Mouse (Mus musculus): Measurements from ENCODE around the gene Calm4. TPM values are rescaled to one million over a fixed set of nuclear protein-coding genes. Genes with fewer than 3 reads are reported as not detected.
"Not testable (repeated sequence)": the region's sequence is repeated elsewhere in the genome, so short reads cannot be mapped to it uniquely, and the experiment has no call there.

Calm4 gene
- polyA plus RNA-seq (2012; ENCODE audit: insufficient read depth, insufficient read length, missing spikeins), result not detected in 2 replicates

GRCm38 (mm10) chr13:3837312-3837807 lies at the start of gene Calm4:
Calm4 (plus strand) TSS chr13:3837757.
- not testable (repeated sequence) for H3K4me3 ChIP-seq (ENCODE audit: insufficient read depth, low read depth, low read length); H3K27ac ChIP-seq (replicated peaks; ENCODE audit: low read depth, low read length); H3K4me1 ChIP-seq (ENCODE audit: control insufficient read depth, insufficient read depth, insufficient read length, low read length)

GRCm38 (mm10) chr13:3788588-3788987 lies 49.0 kb upstream of the Calm4 start:
- no peak overlapping the region for H3K4me3 ChIP-seq (ENCODE audit: insufficient read depth, low read depth, low read length)
- H3K4me1 ChIP-seq (ENCODE audit: control insufficient read depth, insufficient read depth, insufficient read length, low read length), result no peaks in the 10 kb centered on the region
- H3K27ac ChIP-seq (replicated peaks; ENCODE audit: low read depth, low read length), result no peak overlapping the region

GRCm38 (mm10) chr13:3789531-3789930 lies 48.0 kb upstream of the Calm4 start:
- no peaks in the 10 kb centered on the region for H3K4me1 ChIP-seq (ENCODE audit: control insufficient read depth, insufficient read depth, insufficient read length, low read length)
- no peak overlapping the region for H3K27ac ChIP-seq (replicated peaks; ENCODE audit: low read depth, low read length)
- no peak overlapping the region for H3K4me3 ChIP-seq (ENCODE audit: insufficient read depth, low read depth, low read length)

GRCm38 (mm10) chr13:3796649-3797048 lies 40.9 kb upstream of the Calm4 start:
- Histone ChIP-seq H3K27ac (replicated peaks; ENCODE audit: low read depth, low read length) (no peak overlapping the region), H3K4me3 (ENCODE audit: insufficient read depth, low read depth, low read length) (no peak overlapping the region), H3K4me1 (ENCODE audit: control insufficient read depth, insufficient read depth, insufficient read length, low read length) (no peaks in the 10 kb centered on the region)

- Histone ChIP-seq H3K27ac (replicated peaks; ENCODE audit: low read depth, low read length) (no peak overlapping the region), H3K4me3 (ENCODE audit: insufficient read depth, low read depth, low read length) (no peak overlapping the region)
These were observed 38.8 kb upstream of the Calm4 start for GRCm38 (mm10) chr13:3798751-3799150.

GRCm38 (mm10) chr13:3799386-3799785 lies 38.2 kb upstream of the Calm4 start:
- H3K27ac ChIP-seq (replicated peaks; ENCODE audit: low read depth, low read length), result no peak overlapping the region
- H3K4me3 ChIP-seq (ENCODE audit: insufficient read depth, low read depth, low read length), result no peak overlapping the region
- H3K4me1 ChIP-seq (ENCODE audit: control insufficient read depth, insufficient read depth, insufficient read length, low read length), result no peaks in the 10 kb centered on the region

More at GRCm38 (mm10) chr13:3798751-3799150, 38.8 kb upstream of the Calm4 start:
- no peaks in the 10 kb centered on the region for H3K4me1 ChIP-seq (ENCODE audit: control insufficient read depth, insufficient read depth, insufficient read length, low read length)

GRCm38 (mm10) chr13:3804186-3804585 lies 33.4 kb upstream of the Calm4 start, which contains the start of gene Calml3:
Calml3 (minus strand) TSS chr13:3804316.
- Histone ChIP-seq H3K4me3 (ENCODE audit: insufficient read depth, low read depth, low read length) (no peak within 1 kb of the TSS), H3K27ac (replicated peaks; ENCODE audit: low read depth, low read length) (no peak within 1 kb of the TSS), H3K4me1 (ENCODE audit: control insufficient read depth, insufficient read depth, insufficient read length, low read length) (peaks cover 4% of the 10 kb centered on the region; the same call in 1 of the 2 replicates)

- no peak overlapping the region for H3K27ac ChIP-seq (replicated peaks; ENCODE audit: low read depth, low read length)
- peaks cover 4% of the 10 kb centered on the region; the same call in 1 of the 2 replicates for H3K4me1 ChIP-seq (ENCODE audit: control insufficient read depth, insufficient read depth, insufficient read length, low read length)
- no peak overlapping the region for H3K4me3 ChIP-seq (ENCODE audit: insufficient read depth, low read depth, low read length)
These were observed 32.4 kb upstream of the Calm4 start for GRCm38 (mm10) chr13:3805132-3805531.

- Histone ChIP-seq H3K4me3 (ENCODE audit: insufficient read depth, low read depth, low read length) (no peak overlapping the region), H3K27ac (replicated peaks; ENCODE audit: low read depth, low read length) (no peak overlapping the region), H3K4me1 (ENCODE audit: control insufficient read depth, insufficient read depth, insufficient read length, low read length) (peaks cover 4% of the 10 kb centered on the region; the same call in 1 of the 2 replicates)
These were observed 31.9 kb upstream of the Calm4 start for GRCm38 (mm10) chr13:3805638-3806037.

- no peak overlapping the region for H3K27ac ChIP-seq (replicated peaks; ENCODE audit: low read depth, low read length)
- H3K4me3 ChIP-seq (ENCODE audit: insufficient read depth, low read depth, low read length), result no peak overlapping the region
- H3K4me1 ChIP-seq (ENCODE audit: control insufficient read depth, insufficient read depth, insufficient read length, low read length), result peaks cover 4% of the 10 kb centered on the region; the same call in 1 of the 2 replicates
These were observed 30.3 kb upstream of the Calm4 start for GRCm38 (mm10) chr13:3807131-3807827.

- Histone ChIP-seq H3K4me3 (ENCODE audit: insufficient read depth, low read depth, low read length) (no peak overlapping the region), H3K27ac (replicated peaks; ENCODE audit: low read depth, low read length) (no peak overlapping the region), H3K4me1 (ENCODE audit: control insufficient read depth, insufficient read depth, insufficient read length, low read length) (no peaks in the 10 kb centered on the region)
These were observed 19.4 kb upstream of the Calm4 start for GRCm38 (mm10) chr13:3818012-3818739.

GRCm38 (mm10) chr13:3818740-3819076 lies 18.8 kb upstream of the Calm4 start:
- Histone ChIP-seq H3K4me1 (ENCODE audit: control insufficient read depth, insufficient read depth, insufficient read length, low read length) (no peaks in the 10 kb centered on the region), H3K4me3 (ENCODE audit: insufficient read depth, low read depth, low read length) (no peak overlapping the region), H3K27ac (replicated peaks; ENCODE audit: low read depth, low read length) (no peak overlapping the region)

- no peaks in the 10 kb centered on the region for H3K4me1 ChIP-seq (ENCODE audit: control insufficient read depth, insufficient read depth, insufficient read length, low read length)
- H3K27ac ChIP-seq (replicated peaks; ENCODE audit: low read depth, low read length), result no peak overlapping the region
- no peak overlapping the region for H3K4me3 ChIP-seq (ENCODE audit: insufficient read depth, low read depth, low read length)
These were observed 15.5 kb upstream of the Calm4 start for GRCm38 (mm10) chr13:3822105-3822504.

GRCm38 (mm10) chr13:3825726-3826125 lies 11.8 kb upstream of the Calm4 start:
- no peaks in the 10 kb centered on the region for H3K4me1 ChIP-seq (ENCODE audit: control insufficient read depth, insufficient read depth, insufficient read length, low read length)
- H3K27ac ChIP-seq (replicated peaks; ENCODE audit: low read depth, low read length), result no peak overlapping the region
- no peak overlapping the region for H3K4me3 ChIP-seq (ENCODE audit: insufficient read depth, low read depth, low read length)

GRCm38 (mm10) chr13:3831546-3831945 lies 6.0 kb upstream of the Calm4 start:
- H3K27ac ChIP-seq (replicated peaks; ENCODE audit: low read depth, low read length), result no peak overlapping the region
- no peak overlapping the region for H3K4me3 ChIP-seq (ENCODE audit: insufficient read depth, low read depth, low read length)
- H3K4me1 ChIP-seq (ENCODE audit: control insufficient read depth, insufficient read depth, insufficient read length, low read length), result no peaks in the 10 kb centered on the region
